Mouse (Mus musculus) heart, adult 18-20 months (tissue): ENCODE data around the gene Gm4724. TPM values are rescaled to one million over a fixed set of nuclear protein-coding genes. Genes with fewer than 3 reads are reported as not detected.
"Not testable (repeated sequence)": the region's sequence is repeated elsewhere in the genome, so short reads cannot be mapped to it uniquely, and the experiment has no call there.

ENCODE experiments used
- DNase-seq, 2 experiments: peaks; one replicate each; pipeline ENCODE4 v3.0.0; 2021 to 2022; ENCODE audit warnings: mixed read lengths in 1 of 2
- long read RNA-seq, 2 experiments: library from polyadenylated mRNA; stranded (forward); transcript quantifications; one replicate each; pipeline ENCODE4 v2.0.0; 2021
- total RNA-seq, 2 experiments: library from RNA; stranded (reverse); gene quantifications; 2 replicates each; pipeline ENCODE4 v1.2.3; 2021

Gm4724 gene
- 1 to 10 TPM; 1.0 to 1.7 TPM for total RNA-seq
- long read RNA-seq, experiment 1, partial matches to known transcripts, result 2 of 5 reads
- long read RNA-seq, experiment 1, other reads (novel, unspliced or antisense), result 1 of 5 reads
- long read RNA-seq, experiment 2, partial matches to known transcripts, result 0 of 1 reads
- long read RNA-seq, experiment 2, other reads (novel, unspliced or antisense), result 0 of 1 reads

DNA sequence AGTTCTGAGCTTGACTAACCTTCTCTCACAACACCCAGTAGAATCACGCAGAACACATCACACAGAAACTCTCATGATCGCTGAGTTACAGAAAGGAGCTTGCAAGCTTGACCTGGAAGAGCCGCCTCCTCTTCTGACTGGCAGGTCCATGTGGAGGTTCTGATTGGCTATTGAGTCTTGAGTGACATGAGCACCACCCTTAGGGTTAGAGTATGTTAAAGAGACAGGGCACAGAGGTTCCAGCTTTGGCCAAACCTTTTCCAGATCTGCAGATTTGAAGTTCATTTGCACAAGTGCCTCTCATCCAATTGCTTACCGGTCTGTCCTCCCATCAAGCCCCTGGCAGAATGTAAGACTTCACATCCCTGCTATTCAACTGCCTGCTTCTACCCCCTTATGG, at the start of gene Gm4724:
TSS of gene Gm4724 (minus strand) at position 101 of the 400 bp plus-strand sequence.
- not testable (repeated sequence) for DNase-seq

DNA sequence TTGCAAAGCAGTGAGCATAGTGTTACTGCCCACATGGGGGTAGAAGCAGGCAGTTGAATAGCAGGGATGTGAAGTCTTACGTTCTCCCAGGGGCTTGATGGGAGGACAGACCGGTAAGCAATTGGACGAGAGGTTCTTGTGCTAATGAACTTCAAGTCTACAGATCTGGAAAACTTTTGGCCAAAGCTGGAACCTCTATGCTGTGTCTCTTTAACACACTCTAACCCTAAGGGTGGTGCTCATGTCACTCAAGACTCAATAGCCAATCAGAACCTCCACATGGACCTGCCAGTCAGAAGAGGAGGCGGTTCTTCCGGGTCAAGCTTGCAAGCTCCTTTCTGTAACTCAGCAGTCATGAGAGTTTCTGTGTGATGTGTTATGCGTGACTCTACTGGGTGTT, 34.1 kb upstream of the Gm4724 start, which contains the start of gene Zfp965:
TSS of gene Zfp965 (plus strand) at position 301 of the 400 bp plus-strand sequence.
- not testable (repeated sequence) for DNase-seq

Other genes starting within 250 kb of the Gm4724 start
- 10 to 100 TPM; 57.0 to 59.3 TPM for gene Gm14391, start 228.9 kb downstream of the Gm4724 start, total RNA-seq
- gene Gm14440, start 160.7 kb downstream of the Gm4724 start, total RNA-seq, result 1 to 10 TPM in 1 of 2 experiments, not detected in 1; 4.6 TPM
- 10 to 100 TPM; 40.2 to 41.0 TPM for gene Gm4631, start 97.6 kb downstream of the Gm4724 start, total RNA-seq
- 10 to 100 TPM; 48.1 TPM for gene Zfp968, start 63.4 kb downstream of the Gm4724 start, total RNA-seq
- gene Zfp965, start 34.2 kb upstream of the Gm4724 start, total RNA-seq, result 1 to 10 TPM; 4.3 to 6.4 TPM
- not detected for gene Gm11007, start 208.2 kb upstream of the Gm4724 start, total RNA-seq